Mouse (Mus musculus) heart, embryonic 15.5 days (tissue): ENCODE measurements around the gene Dusp28. TPM values are rescaled to one million over a fixed set of nuclear protein-coding genes. Genes with fewer than 3 reads are reported as not detected.

ENCODE experiments used
- ATAC-seq: fragments of 200-750 bp; cut with Nextera tagmentation; replicated peaks from 2 replicates; pipeline ENCODE4 v1.8.0; 2017; ENCODE audit warnings: low read depth, moderate TSS enrichment; ENCODE audit not compliant: insufficient number of reproducible peaks, insufficient read depth, low FRiP score
- H3K27ac ChIP-seq: fragments of 300-500 bp; sonication (generic); 2 replicates; pipeline ENCODE4 v1.5.1; 2015; ENCODE audit warnings: mild to moderate bottlenecking, inconsistent platforms
- H3K27me3 ChIP-seq: fragments of 300-500 bp; sonication (generic); 2 replicates; pipeline ENCODE4 v1.6.1; 2015; ENCODE audit warnings: inconsistent platforms
- H3K36me3 ChIP-seq: fragments of 300-500 bp; sonication (generic); 2 replicates; pipeline ENCODE4 v1.6.1; 2015; ENCODE audit warnings: mild to moderate bottlenecking, inconsistent platforms
- H3K4me1 ChIP-seq: fragments of 300-500 bp; sonication (generic); replicated peaks from 2 replicates; pipeline ENCODE4 v1.6.1; 2015; ENCODE audit warnings: inconsistent platforms
- H3K4me2 ChIP-seq: fragments of 300-500 bp; sonication (generic); 2 replicates; pipeline ENCODE4 v1.6.1; 2015; ENCODE audit warnings: inconsistent platforms, mild to moderate bottlenecking, moderate library complexity
- H3K4me3 ChIP-seq: fragments of 300-500 bp; sonication (generic); 2 replicates; pipeline ENCODE4 v1.5.1; 2015; ENCODE audit warnings: mild to moderate bottlenecking, inconsistent platforms
- H3K9ac ChIP-seq: fragments of 300-500 bp; sonication (generic); 2 replicates; pipeline ENCODE4 v1.6.1; 2015; ENCODE audit warnings: mild to moderate bottlenecking, inconsistent platforms
- H3K9me3 ChIP-seq: fragments of 300-500 bp; sonication (generic); replicated peaks from 2 replicates; pipeline ENCODE4 v1.6.1; 2016; ENCODE audit warnings: inconsistent platforms
- WGBS: fragments of 180-500 bp; shearing (Covaris S2); methylation state at CpG from one replicate; pipeline ENCODE4 v1.1.7; 2015; ENCODE audit warnings: mixed read lengths; 5-methylcytosine and 5-hydroxymethylcytosine counted together
- polyA plus RNA-seq: library from polyadenylated mRNA; unstranded; fragments of >200 nt; fragmentation: Nextera tagmentation; extraction: Ambion mirVana; gene quantifications from 2 replicates; pipeline ENCODE4 v1.2.1, GENCODE M21; 2015

The Dusp28 gene
- polyA plus RNA-seq, 1 experiment from 2014 or later, result 15.0 TPM

DNA sequence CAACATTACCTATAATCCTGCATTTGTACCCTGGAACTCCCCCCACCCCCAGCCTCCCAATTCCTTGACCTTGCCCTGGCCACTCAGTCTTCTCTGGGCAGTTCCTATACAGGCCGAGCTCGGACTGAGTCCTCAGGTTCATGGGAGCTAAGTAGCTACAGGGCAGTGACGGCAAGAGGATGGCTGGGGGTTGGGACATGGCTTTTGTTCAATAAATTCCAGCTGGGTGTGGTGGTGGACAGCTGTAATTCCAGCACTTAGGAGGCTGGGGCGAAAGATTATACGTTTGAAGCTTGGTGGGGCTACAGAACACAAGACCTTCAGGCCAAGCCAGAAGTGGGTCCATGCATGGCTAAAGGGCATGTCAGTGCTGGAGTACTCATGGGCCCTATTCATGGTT lies 26.7 kb upstream of the Dusp28 start:
- H3K4me2 ChIP-seq, result no peak overlapping the region
- no peak overlapping the region for H3K27ac ChIP-seq
- H3K4me1 ChIP-seq, result no peaks in the 10 kb centered on the region
- H3K36me3 ChIP-seq, result no peaks in the 10 kb centered on the region
- no peak for ATAC-seq
- no peaks in the 10 kb centered on the region for H3K9me3 ChIP-seq
- WGBS, result 79% methylated on average over 5 of the region's 5 CpGs
- no peak overlapping the region for H3K4me3 ChIP-seq
- H3K9ac ChIP-seq, result no peak overlapping the region
- peaks cover 6% of the 10 kb centered on the region for H3K27me3 ChIP-seq

GRCm38 (mm10) chr1:92881982-92882381 lies 24.8 kb upstream of the Dusp28 start:
- WGBS, result 74% methylated on average over 6 of the region's 6 CpGs
- Histone ChIP-seq H3K4me3 (no peak overlapping the region), H3K4me2 (no peak overlapping the region), H3K4me1 (no peaks in the 10 kb centered on the region), H3K9ac (no peak overlapping the region), H3K27ac (no peak overlapping the region), H3K36me3 (no peaks in the 10 kb centered on the region), H3K27me3 (peaks cover 5% of the 10 kb centered on the region; the same call in 1 of the 2 replicates), H3K9me3 (no peaks in the 10 kb centered on the region)
- ATAC-seq, result no peak

GRCm38 (mm10) chr1:92888901-92889655 lies 17.7 kb upstream of the Dusp28 start:
- no peaks in the 10 kb centered on the region for H3K9me3 ChIP-seq
- peaks cover 5% of the 10 kb centered on the region; the same call in 1 of the 2 replicates for H3K27me3 ChIP-seq
- WGBS, result 68% methylated on average over 7 of the region's 7 CpGs
- H3K9ac ChIP-seq, result no peak overlapping the region
- no peaks in the 10 kb centered on the region for H3K36me3 ChIP-seq
- no peaks in the 10 kb centered on the region for H3K4me1 ChIP-seq
- ATAC-seq, result no peak
- no peak overlapping the region for H3K4me3 ChIP-seq
- no peak overlapping the region for H3K4me2 ChIP-seq
- H3K27ac ChIP-seq, result no peak overlapping the region

DNA sequence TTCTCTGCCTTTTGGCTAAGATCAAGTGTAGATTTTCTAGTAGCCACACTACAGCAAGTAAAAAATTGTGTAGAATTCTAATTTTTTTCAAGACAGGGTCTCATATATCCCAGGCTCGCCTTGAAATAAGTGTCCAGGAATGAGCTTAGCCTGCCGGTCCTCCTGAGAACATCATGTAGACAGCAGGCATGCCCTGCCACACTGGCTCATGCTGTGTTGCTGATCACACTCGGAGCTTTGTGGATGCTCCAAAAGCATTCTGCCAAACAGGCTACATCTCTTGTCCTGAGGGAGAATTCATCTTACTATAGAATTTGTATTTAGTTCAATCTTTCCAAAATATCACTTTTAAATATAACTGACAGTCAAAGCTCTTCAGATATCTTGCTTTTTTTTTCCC lies 14.0 kb upstream of the Dusp28 start:
- Histone ChIP-seq H3K9me3 (no peaks in the 10 kb centered on the region), H3K4me1 (no peaks in the 10 kb centered on the region), H3K36me3 (no peaks in the 10 kb centered on the region), H3K4me2 (no peak overlapping the region), H3K4me3 (no peak overlapping the region), H3K9ac (no peak overlapping the region), H3K27ac (no peak overlapping the region), H3K27me3 (0 out of 2 replicates have a peak, but pooled peaks cover 3% of the 10 kb centered on the region)
- 59% methylated on average over 3 of the region's 3 CpGs for WGBS
- ATAC-seq, result no peak

DNA sequence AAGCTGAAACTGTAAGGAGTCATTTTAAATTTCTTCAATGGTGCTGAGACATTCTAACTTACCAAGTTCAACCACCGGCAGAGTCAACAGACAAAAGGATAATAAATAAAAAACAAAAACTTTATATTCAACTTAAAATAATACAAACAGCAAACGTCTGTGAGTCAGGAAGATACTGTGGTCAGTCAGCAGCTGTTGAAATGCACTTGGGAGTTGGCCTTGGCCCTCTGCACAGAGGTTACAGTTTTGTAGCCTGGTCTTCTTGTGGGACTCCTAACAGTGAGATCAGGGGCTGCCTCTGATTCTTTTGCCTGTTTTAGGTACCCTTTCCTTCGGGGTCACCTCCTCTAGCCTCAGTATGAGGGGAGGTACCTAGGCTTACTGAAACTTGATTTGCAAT lies 12.9 kb upstream of the Dusp28 start:
- H3K4me2 ChIP-seq, result no peak overlapping the region
- no peak for ATAC-seq
- H3K36me3 ChIP-seq, result no peaks in the 10 kb centered on the region
- H3K4me3 ChIP-seq, result no peak overlapping the region
- no peaks in the 10 kb centered on the region for H3K9me3 ChIP-seq
- no peaks in the 10 kb centered on the region for H3K4me1 ChIP-seq
- H3K9ac ChIP-seq, result no peak overlapping the region
- WGBS, result 61% methylated on average over 3 of the region's 3 CpGs
- 0 out of 2 replicates have a peak, but pooled peaks cover 8% of the 10 kb centered on the region for H3K27me3 ChIP-seq
- H3K27ac ChIP-seq, result no peak overlapping the region

DNA sequence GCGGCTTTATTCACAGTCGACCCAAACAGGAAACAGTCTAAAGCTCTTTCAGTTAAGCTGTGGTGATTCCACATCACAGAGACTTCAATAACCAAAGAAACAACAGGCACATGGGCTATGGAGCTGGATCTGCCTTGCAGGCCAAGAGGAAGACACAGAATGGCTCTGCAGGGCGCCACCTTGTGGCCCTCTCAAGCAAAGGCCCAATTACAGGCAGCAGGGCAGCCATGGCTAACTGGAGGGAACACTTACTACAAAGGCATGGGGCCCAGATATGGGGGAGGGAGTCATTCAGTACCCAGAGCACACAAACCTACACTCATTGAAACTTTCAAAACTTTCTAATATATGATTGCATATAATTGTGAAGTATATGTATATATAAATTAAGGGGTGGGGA lies 11.7 kb upstream of the Dusp28 start:
- H3K4me2 ChIP-seq, result no peak overlapping the region
- 0 out of 2 replicates have a peak, but pooled peaks have one; percentile 58 for ATAC-seq
- H3K4me3 ChIP-seq, result no peak overlapping the region
- no peak overlapping the region for H3K27ac ChIP-seq
- H3K36me3 ChIP-seq, result no peaks in the 10 kb centered on the region
- H3K4me1 ChIP-seq, result no peaks in the 10 kb centered on the region
- peaks cover 12% of the 10 kb centered on the region; the same call in 1 of the 2 replicates for H3K27me3 ChIP-seq
- no peaks in the 10 kb centered on the region for H3K9me3 ChIP-seq
- WGBS, result 10% methylated on average over 3 of the region's 3 CpGs
- H3K9ac ChIP-seq, result no peak overlapping the region

DNA sequence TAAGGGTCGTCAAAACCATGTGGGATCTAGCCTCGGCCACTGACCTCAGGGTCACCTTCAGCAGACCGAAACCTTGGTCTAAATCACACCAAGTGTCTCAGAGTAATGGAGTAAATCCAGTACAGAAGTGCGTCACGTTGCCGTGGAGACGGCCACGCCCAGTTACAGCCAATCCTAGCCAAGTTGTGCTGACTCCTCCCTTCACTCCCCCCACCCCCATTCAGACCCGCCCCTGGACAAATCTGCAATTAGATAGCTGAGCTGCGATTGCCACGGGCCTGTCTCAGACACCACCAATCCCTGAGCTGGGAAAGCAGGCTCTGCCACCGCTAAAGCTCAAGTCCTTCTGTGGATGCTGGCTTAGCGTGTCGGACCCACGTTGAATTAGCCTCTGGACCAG lies 4.0 kb upstream of the Dusp28 start, which contains the start of gene Ankmy1:
Ankmy1 (minus strand) TSS at position 121 of the 400 bp plus-strand sequence.
- peaks cover 16% of the 10 kb centered on the region for H3K4me1 ChIP-seq
- H3K4me2 ChIP-seq, result peak within 1 kb of the TSS; percentile 51
- H3K27me3 ChIP-seq, result peaks cover 22% of the 10 kb centered on the region; the same call in 1 of the 2 replicates
- H3K9me3 ChIP-seq, result no peaks in the 10 kb centered on the region
- no peak within 1 kb of the TSS for H3K9ac ChIP-seq
- no peak within 1 kb of the TSS for H3K27ac ChIP-seq
- no peak for ATAC-seq
- 3% methylated on average over 15 of the region's 15 CpGs for WGBS
- no peaks in the 10 kb centered on the region for H3K36me3 ChIP-seq
- H3K4me3 ChIP-seq, result peak within 1 kb of the TSS; percentile 18

- Histone ChIP-seq H3K9me3 (no peaks in the 10 kb centered on the region), H3K27me3 (peaks cover 17% of the 10 kb centered on the region; the same call in 1 of the 2 replicates), H3K4me2 (no peak overlapping the region), H3K36me3 (no peaks in the 10 kb centered on the region), H3K4me3 (no peak overlapping the region), H3K27ac (no peak overlapping the region), H3K4me1 (peaks cover 20% of the 10 kb centered on the region), H3K9ac (no peak overlapping the region)
- WGBS, result 68% methylated on average over 4 of the region's 4 CpGs
- ATAC-seq, result no peak
Measured at GRCm38 (mm10) chr1:92903627-92904026, 3.2 kb upstream of the Dusp28 start.

DNA sequence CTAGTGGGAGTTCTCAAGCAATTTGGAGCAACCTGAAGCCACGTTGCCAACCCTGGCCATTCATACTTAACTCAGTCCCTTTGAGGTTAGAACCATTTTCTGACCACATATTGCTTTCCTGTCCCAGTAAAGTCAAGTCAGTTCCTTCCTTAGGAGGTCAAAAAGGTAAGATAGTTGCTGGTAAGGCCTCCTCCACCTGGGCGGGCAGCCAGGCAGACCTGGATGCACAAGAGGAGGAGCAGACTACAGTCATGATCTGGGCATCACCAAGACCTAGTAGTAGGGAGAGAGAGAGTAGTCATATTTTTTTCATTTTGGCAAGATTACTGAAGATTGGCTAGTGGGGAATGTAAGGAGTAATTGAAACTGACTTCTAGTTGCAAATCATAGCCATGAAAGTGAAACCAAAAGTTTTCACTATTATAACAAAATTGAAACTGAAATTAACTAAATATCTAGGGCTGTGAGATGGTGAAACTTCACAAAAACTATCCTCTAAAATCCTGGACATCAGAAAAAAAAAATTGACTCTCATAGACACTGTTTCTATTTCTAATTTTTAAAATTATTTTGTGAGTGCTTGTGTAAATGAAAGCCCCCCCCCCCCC lies 974 bp upstream of the Dusp28 start:
- no peak overlapping the region for H3K4me2 ChIP-seq
- whole genome bisulfite sequencing, result 90% methylated on average over 2 of the region's 2 CpGs
- no peak for ATAC-seq

GRCm38 (mm10) chr1:92907632-92908360 lies 1.0 kb downstream of the Dusp28 start:
- WGBS, result 38% methylated on average over 20 of the region's 20 CpGs
- peak overlapping the region; percentile 79 for H3K4me3 ChIP-seq
- H3K4me1 ChIP-seq, result peaks cover 47% of the 10 kb centered on the region
- no peaks in the 10 kb centered on the region for H3K9me3 ChIP-seq
- ATAC-seq, result no peak
- H3K36me3 ChIP-seq, result no peaks in the 10 kb centered on the region
- peak overlapping the region; percentile 90 for H3K4me2 ChIP-seq
- peak overlapping the region; percentile 72 for H3K9ac ChIP-seq
- peak overlapping the region; percentile 94 for H3K27ac ChIP-seq
- no peaks in the 10 kb centered on the region for H3K27me3 ChIP-seq

More for the DNA sequence above, 974 bp upstream of the Dusp28 start:
- no peak overlapping the region for H3K27ac ChIP-seq
- H3K27me3 ChIP-seq, result peaks cover 9% of the 10 kb centered on the region; the same call in 1 of the 2 replicates
- peaks cover 34% of the 10 kb centered on the region for H3K4me1 ChIP-seq
- no peaks in the 10 kb centered on the region for H3K9me3 ChIP-seq
- no peaks in the 10 kb centered on the region for H3K36me3 ChIP-seq
- no peak overlapping the region for H3K9ac ChIP-seq
- H3K4me3 ChIP-seq, result no peak overlapping the region

GRCm38 (mm10) chr1:92908664-92909063 lies 1.9 kb downstream of the Dusp28 start:
- Histone ChIP-seq H3K27ac (no peak overlapping the region), H3K4me2 (no peak overlapping the region)
- WGBS, result 91% methylated on average over 3 of the region's 3 CpGs

More at GRCm38 (mm10) chr1:92908664-92909063, 1.9 kb downstream of the Dusp28 start:
- H3K9me3 ChIP-seq, result no peaks in the 10 kb centered on the region
- peaks cover 46% of the 10 kb centered on the region for H3K4me1 ChIP-seq
- no peak for ATAC-seq
- no peaks in the 10 kb centered on the region for H3K36me3 ChIP-seq
- no peak overlapping the region for H3K4me3 ChIP-seq
- no peaks in the 10 kb centered on the region for H3K27me3 ChIP-seq
- no peak overlapping the region for H3K9ac ChIP-seq
